Mouse (Mus musculus): ENCODE measurements around the gene Hist1h1t. TPM values are rescaled to one million over a fixed set of nuclear protein-coding genes. Genes with fewer than 3 reads are reported as not detected.

The Hist1h1t gene
- polyA plus RNA-seq, 1 experiment = not detected

GRCm38 (mm10) chr13:23725213-23725612, 29.6 kb downstream of the Hist1h1t start:
- H3K27me3 ChIP-seq (replicated peaks; ENCODE audit: control insufficient read depth, insufficient read depth, low read length) = no peaks in the 10 kb centered on the region
- peak; percentile 29 for DNase-seq
- no peaks in the 10 kb centered on the region for H3K36me3 ChIP-seq (ENCODE audit: control insufficient read depth, insufficient read depth, low read length)
- peaks cover 7% of the 10 kb centered on the region; the same call in 1 of the 2 replicates for H3K4me1 ChIP-seq (ENCODE audit: control insufficient read depth, insufficient read depth, low read length)
- no peak overlapping the region for H3K4me3 ChIP-seq (ENCODE audit: insufficient read depth, low read depth, low read length)
- no peak overlapping the region for H3K27ac ChIP-seq (ENCODE audit: insufficient read depth, low read depth, low read length)
- TF ChIP-seq POLR2A (IDR thresholded peaks at IDR 0.05; ENCODE audit: low read depth, low read length) = no peak
- TF ChIP-seq CTCF (conservative IDR thresholded peaks at IDR 0.05; ENCODE audit: insufficient read depth, insufficient read length, low read depth, low read length) = no peak
- WGBS = 61% methylated on average over 1 of the region's 1 CpGs

- H3K27ac ChIP-seq (ENCODE audit: insufficient read depth, low read depth, low read length) = no peak overlapping the region
- no peak for DNase-seq
- no peaks in the 10 kb centered on the region for H3K27me3 ChIP-seq (replicated peaks; ENCODE audit: control insufficient read depth, insufficient read depth, low read length)
- WGBS = 92% methylated on average over 18 of the region's 18 CpGs
- no peaks in the 10 kb centered on the region for H3K36me3 ChIP-seq (ENCODE audit: control insufficient read depth, insufficient read depth, low read length)
- H3K4me3 ChIP-seq (ENCODE audit: insufficient read depth, low read depth, low read length) = no peak overlapping the region
- peaks cover 7% of the 10 kb centered on the region; the same call in 1 of the 2 replicates for H3K4me1 ChIP-seq (ENCODE audit: control insufficient read depth, insufficient read depth, low read length)
- TF ChIP-seq CTCF (conservative IDR thresholded peaks at IDR 0.05; ENCODE audit: insufficient read depth, insufficient read length, low read depth, low read length) (no peak), POLR2A (IDR thresholded peaks at IDR 0.05; ENCODE audit: low read depth, low read length) (no peak)
Measured at GRCm38 (mm10) chr13:23728472-23729191, 33.0 kb downstream of the Hist1h1t start.

DNA sequence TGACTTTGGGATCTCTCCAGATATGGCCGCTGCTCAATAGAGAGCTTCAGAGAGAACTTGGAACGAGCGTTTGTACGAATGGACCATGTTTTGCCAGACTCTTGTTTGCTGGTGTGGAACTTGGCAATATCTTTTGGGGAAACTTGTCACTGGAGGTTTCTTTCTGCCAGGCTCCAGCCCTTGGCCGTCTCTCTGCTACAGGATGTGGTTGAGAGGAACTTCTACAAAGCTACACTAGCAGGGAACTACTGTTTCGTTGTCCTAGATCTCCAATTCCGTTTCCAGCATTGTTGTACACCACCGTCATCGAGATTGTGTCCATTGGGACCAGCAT, 33.5 kb downstream of the Hist1h1t start:
- Histone ChIP-seq H3K36me3 (ENCODE audit: control insufficient read depth, insufficient read depth, low read length) (no peaks in the 10 kb centered on the region), H3K4me1 (ENCODE audit: control insufficient read depth, insufficient read depth, low read length) (peaks cover 7% of the 10 kb centered on the region; the same call in 1 of the 2 replicates), H3K27ac (ENCODE audit: insufficient read depth, low read depth, low read length) (no peak overlapping the region), H3K27me3 (replicated peaks; ENCODE audit: control insufficient read depth, insufficient read depth, low read length) (no peaks in the 10 kb centered on the region), H3K4me3 (ENCODE audit: insufficient read depth, low read depth, low read length) (no peak overlapping the region)
- 77% methylated on average over 9 of the region's 9 CpGs for WGBS
- no peak for TF ChIP-seq POLR2A (IDR thresholded peaks at IDR 0.05; ENCODE audit: low read depth, low read length)
- no peak for TF ChIP-seq CTCF (conservative IDR thresholded peaks at IDR 0.05; ENCODE audit: insufficient read depth, insufficient read length, low read depth, low read length)
- DNase-seq = no peak

DNA sequence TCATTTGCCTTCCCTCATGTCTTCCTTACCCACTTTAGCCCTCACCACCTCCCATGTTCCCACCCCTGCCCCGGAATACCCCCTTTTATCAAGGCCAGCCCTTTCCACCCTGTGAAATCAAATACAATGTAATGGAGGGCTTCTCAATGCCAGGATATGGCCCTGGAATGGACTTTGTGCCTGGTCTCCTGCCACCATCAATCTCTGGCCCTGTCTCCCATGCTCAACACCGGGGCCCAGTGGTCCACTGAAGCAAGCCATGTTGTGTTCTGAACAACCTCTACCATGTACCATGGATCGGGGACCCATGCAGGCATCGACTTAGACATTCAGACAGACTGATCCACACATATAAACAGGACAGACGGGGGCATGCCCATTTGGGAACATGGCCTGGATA, 34.1 kb downstream of the Hist1h1t start:
- peaks cover 7% of the 10 kb centered on the region; the same call in 1 of the 2 replicates for H3K4me1 ChIP-seq (ENCODE audit: control insufficient read depth, insufficient read depth, low read length)
- DNase-seq = no peak
- no peak overlapping the region for H3K4me3 ChIP-seq (ENCODE audit: insufficient read depth, low read depth, low read length)
- H3K27ac ChIP-seq (ENCODE audit: insufficient read depth, low read depth, low read length) = no peak overlapping the region
- no peak for TF ChIP-seq CTCF (conservative IDR thresholded peaks at IDR 0.05; ENCODE audit: insufficient read depth, insufficient read length, low read depth, low read length)
- no peak for TF ChIP-seq POLR2A (IDR thresholded peaks at IDR 0.05; ENCODE audit: low read depth, low read length)
- no peaks in the 10 kb centered on the region for H3K36me3 ChIP-seq (ENCODE audit: control insufficient read depth, insufficient read depth, low read length)
- no peaks in the 10 kb centered on the region for H3K27me3 ChIP-seq (replicated peaks; ENCODE audit: control insufficient read depth, insufficient read depth, low read length)
- 92% methylated on average over 5 of the region's 5 CpGs for WGBS

GRCm38 (mm10) chr13:23730479-23730878, 34.9 kb downstream of the Hist1h1t start:
- Histone ChIP-seq H3K4me3 (ENCODE audit: insufficient read depth, low read depth, low read length) (no peak overlapping the region), H3K4me1 (ENCODE audit: control insufficient read depth, insufficient read depth, low read length) (0 out of 2 replicates have a peak, but pooled peaks cover 3% of the 10 kb centered on the region), H3K27ac (ENCODE audit: insufficient read depth, low read depth, low read length) (peak overlapping the region; percentile 76; the same call in 1 of the 2 replicates), H3K27me3 (replicated peaks; ENCODE audit: control insufficient read depth, insufficient read depth, low read length) (no peaks in the 10 kb centered on the region), H3K36me3 (ENCODE audit: control insufficient read depth, insufficient read depth, low read length) (no peaks in the 10 kb centered on the region)
- TF ChIP-seq CTCF (conservative IDR thresholded peaks at IDR 0.05; ENCODE audit: insufficient read depth, insufficient read length, low read depth, low read length) (no peak), POLR2A (IDR thresholded peaks at IDR 0.05; ENCODE audit: low read depth, low read length) (no peak)
- WGBS = 12% methylated on average over 8 of the region's 8 CpGs
- DNase-seq = peak; percentile 93

- H3K4me3 ChIP-seq (ENCODE audit: insufficient read depth, low read depth, low read length) = no peak overlapping the region
- no peak overlapping the region for H3K27ac ChIP-seq (ENCODE audit: insufficient read depth, low read depth, low read length)
- H3K36me3 ChIP-seq (ENCODE audit: control insufficient read depth, insufficient read depth, low read length) = no peaks in the 10 kb centered on the region
- TF ChIP-seq CTCF (conservative IDR thresholded peaks at IDR 0.05; ENCODE audit: insufficient read depth, insufficient read length, low read depth, low read length) = peak; percentile 30; the same call in 1 of the 2 replicates
- TF ChIP-seq POLR2A (IDR thresholded peaks at IDR 0.05; ENCODE audit: low read depth, low read length) = no peak
- WGBS = 23% methylated on average over 8 of the region's 8 CpGs
- peak; percentile 60 for DNase-seq
- H3K4me1 ChIP-seq (ENCODE audit: control insufficient read depth, insufficient read depth, low read length) = 0 out of 2 replicates have a peak, but pooled peaks cover 3% of the 10 kb centered on the region
- H3K27me3 ChIP-seq (replicated peaks; ENCODE audit: control insufficient read depth, insufficient read depth, low read length) = no peaks in the 10 kb centered on the region
Measured at GRCm38 (mm10) chr13:23732156-23732804, 36.7 kb downstream of the Hist1h1t start.

DNA sequence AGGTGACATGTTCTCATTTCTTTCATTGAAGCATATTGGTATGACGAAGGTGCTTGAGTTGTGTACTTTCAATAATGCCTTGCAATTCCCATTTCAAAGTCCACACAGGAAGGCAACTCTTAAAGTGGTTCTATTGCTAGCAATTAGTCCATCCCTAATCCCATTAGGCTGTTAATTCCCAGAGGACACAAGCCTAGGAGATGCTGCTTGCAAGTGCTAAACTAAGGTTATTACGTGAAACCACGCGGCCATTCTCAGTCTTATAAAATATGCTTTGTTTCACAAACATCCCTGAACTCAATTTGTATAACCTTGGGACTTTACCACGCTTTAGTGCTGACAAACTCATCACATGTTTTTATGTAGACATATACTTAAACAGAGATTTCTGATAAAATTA, 41.5 kb downstream of the Hist1h1t start:
- Histone ChIP-seq H3K4me3 (ENCODE audit: insufficient read depth, low read depth, low read length) (no peak overlapping the region), H3K4me1 (ENCODE audit: control insufficient read depth, insufficient read depth, low read length) (peaks cover 2% of the 10 kb centered on the region; the same call in 1 of the 2 replicates), H3K27ac (ENCODE audit: insufficient read depth, low read depth, low read length) (no peak overlapping the region), H3K27me3 (replicated peaks; ENCODE audit: control insufficient read depth, insufficient read depth, low read length) (no peaks in the 10 kb centered on the region), H3K36me3 (ENCODE audit: control insufficient read depth, insufficient read depth, low read length) (peaks cover 3% of the 10 kb centered on the region; the same call in 1 of the 2 replicates)
- no peak for DNase-seq
- TF ChIP-seq CTCF (conservative IDR thresholded peaks at IDR 0.05; ENCODE audit: insufficient read depth, insufficient read length, low read depth, low read length) (no peak), POLR2A (IDR thresholded peaks at IDR 0.05; ENCODE audit: low read depth, low read length) (no peak)
- WGBS = 87% methylated on average over 5 of the region's 5 CpGs

All from kidney, adult 2 months (tissue).